Mouse (Mus musculus) liver, postnatal 0 days (tissue): ENCODE results near the gene Cox4i1.

Source experiments
- CTCF ChIP-seq: sonication (generic); IDR thresholded peaks from 2 replicates; pipeline ENCODE4 v1.5.1; 2016; ENCODE audit warnings: antibody characterized with exemption, low read depth
- EP300 ChIP-seq: IDR thresholded peaks from 2 replicates; pipeline ENCODE4 v1.6.1; 2016; ENCODE audit warnings: antibody characterized with exemption, low read depth, mild to moderate bottlenecking

- peak; percentile 58 for TF ChIP-seq CTCF
- TF ChIP-seq EP300: no peak
Measured at GRCm38 (mm10) chr8:120723025-120723424, 55.0 kb downstream of the Cox4i1 start.
